Mouse (Mus musculus): ENCODE data around the gene 6430531B16Rik. TPM values are rescaled to one million over a fixed set of nuclear protein-coding genes. Genes with fewer than 3 reads are reported as not detected.

Gene 6430531B16Rik
- total and polyA plus RNA-seq, 2 experiments from 2014 or later: 0.23 TPM; not detected in 1

GRCm38 (mm10) chr7:139937138-139937537, 41.4 kb downstream of the 6430531B16Rik start:
- Histone ChIP-seq H3K4me1 (ENCODE audit: control insufficient read depth, insufficient read depth) (no peaks in the 10 kb centered on the region), H3K27me3 (ENCODE audit: control insufficient read depth, insufficient read depth, low read length) (peaks cover 19% of the 10 kb centered on the region), H3K27ac (ENCODE audit: low read depth) (no peak overlapping the region), H3K36me3 (replicated peaks; ENCODE audit: control insufficient read depth, insufficient read depth, low read length) (no peaks in the 10 kb centered on the region), H3K9me3 (replicated peaks; ENCODE audit: control insufficient read depth, low read length) (no peaks in the 10 kb centered on the region), H3K9ac (replicated peaks; ENCODE audit: low read depth, low read length) (no peak overlapping the region), H3K4me3 (ENCODE audit: low read depth, low read length) (no peak overlapping the region), H3K4me2 (ENCODE audit: low read depth, low read length) (no peak overlapping the region)
- no peak for DNase-seq (ENCODE audit: low spot score)
- ATAC-seq (ENCODE audit: insufficient read depth, low read depth): no peak
- TF ChIP-seq CTCF (IDR thresholded peaks at IDR 0.05; ENCODE audit: low read depth) (no peak), EP300 (IDR thresholded peaks at IDR 0.05; ENCODE audit: low read depth) (no peak)
- 60% methylated on average over 3 of the region's 3 CpGs for WGBS

GRCm38 (mm10) chr7:139936705-139937104, 41.9 kb downstream of the 6430531B16Rik start:
- Histone ChIP-seq H3K36me3 (replicated peaks; ENCODE audit: control insufficient read depth, insufficient read depth, low read length) (no peaks in the 10 kb centered on the region), H3K4me2 (ENCODE audit: low read depth, low read length) (no peak overlapping the region), H3K4me1 (ENCODE audit: control insufficient read depth, insufficient read depth) (no peaks in the 10 kb centered on the region), H3K9ac (replicated peaks; ENCODE audit: low read depth, low read length) (no peak overlapping the region), H3K9me3 (replicated peaks; ENCODE audit: control insufficient read depth, low read length) (no peaks in the 10 kb centered on the region), H3K4me3 (ENCODE audit: low read depth, low read length) (no peak overlapping the region), H3K27me3 (ENCODE audit: control insufficient read depth, insufficient read depth, low read length) (peaks cover 14% of the 10 kb centered on the region), H3K27ac (ENCODE audit: low read depth) (no peak overlapping the region)
- TF ChIP-seq CTCF (IDR thresholded peaks at IDR 0.05; ENCODE audit: low read depth) (no peak), EP300 (IDR thresholded peaks at IDR 0.05; ENCODE audit: low read depth) (no peak)
- 78% methylated on average over 10 of the region's 10 CpGs for WGBS
- no peak for DNase-seq (ENCODE audit: low spot score)
- ATAC-seq (ENCODE audit: insufficient read depth, low read depth): no peak

GRCm38 (mm10) chr7:139930732-139931131, 47.8 kb downstream of the 6430531B16Rik start:
- TF ChIP-seq EP300 (IDR thresholded peaks at IDR 0.05; ENCODE audit: low read depth) (no peak), CTCF (IDR thresholded peaks at IDR 0.05; ENCODE audit: low read depth) (peak; percentile 57)
- Histone ChIP-seq H3K4me2 (ENCODE audit: low read depth, low read length) (no peak overlapping the region), H3K4me3 (ENCODE audit: low read depth, low read length) (no peak overlapping the region), H3K27me3 (ENCODE audit: control insufficient read depth, insufficient read depth, low read length) (no peaks in the 10 kb centered on the region; the same call in 1 of the 2 replicates), H3K4me1 (ENCODE audit: control insufficient read depth, insufficient read depth) (no peaks in the 10 kb centered on the region), H3K27ac (ENCODE audit: low read depth) (no peak overlapping the region), H3K36me3 (replicated peaks; ENCODE audit: control insufficient read depth, insufficient read depth, low read length) (no peaks in the 10 kb centered on the region), H3K9ac (replicated peaks; ENCODE audit: low read depth, low read length) (no peak overlapping the region), H3K9me3 (replicated peaks; ENCODE audit: control insufficient read depth, low read length) (no peaks in the 10 kb centered on the region)
- WGBS: 18% methylated on average over 11 of the region's 11 CpGs
- DNase-seq (ENCODE audit: low spot score) (peak; percentile 22), ATAC-seq (ENCODE audit: insufficient read depth, low read depth) (peak; percentile 47)

MicroRNAs encoded within 50 kb of the gene (microRNA counts, 519-probe panel; counts per million panel counts)
- not detected for microRNA mmu-miR-202-3p
- 1,226 counts per million, percentile 10 among the panel's probes with 10 or more counts for microRNA mmu-miR-202-5p

Small RNAs within 50 kb of the gene (microRNA-seq; reads per million reads assigned to microRNA genes)
- gene Mir202: 0.54 reads per million
- gene Mir7062: not detected
- not detected for gene mmu-mir-7686

Other genes starting within 250 kb of the 6430531B16Rik start
- gene Adgra1, start 144.6 kb downstream of the 6430531B16Rik start, total RNA-seq (2014; rRNA removed; ENCODE audit: low replicate concordance): not detected in 2 replicates
- gene Adgra1, start 144.6 kb downstream of the 6430531B16Rik start, polyA plus RNA-seq (2015; fragmentation: Nextera tagmentation; extraction: Ambion mirVana): 0.12 TPM in 1 of 2 replicates, not detected in the other
- 0.23 TPM in 1 of 2 replicates, not detected in the other for gene Kndc1, start 84.1 kb downstream of the 6430531B16Rik start, total RNA-seq (2014; rRNA removed; ENCODE audit: low replicate concordance)
- gene Kndc1, start 84.1 kb downstream of the 6430531B16Rik start, polyA plus RNA-seq (2015; fragmentation: Nextera tagmentation; extraction: Ambion mirVana): 0.08 TPM in 1 of 2 replicates, not detected in the other
- not detected in 2 replicates for gene Utf1, start 35.0 kb downstream of the 6430531B16Rik start, total RNA-seq (2014; rRNA removed; ENCODE audit: low replicate concordance)
- gene Utf1, start 35.0 kb downstream of the 6430531B16Rik start, polyA plus RNA-seq (2015; fragmentation: Nextera tagmentation; extraction: Ambion mirVana): not detected in 2 replicates
- 5.4 and 83.4 TPM in 2 replicates for gene Adam8, start 13.8 kb upstream of the 6430531B16Rik start, total RNA-seq (2014; rRNA removed; ENCODE audit: low replicate concordance)
- 0.31 and 1.2 TPM in 2 replicates for gene Adam8, start 13.8 kb upstream of the 6430531B16Rik start, polyA plus RNA-seq (2015; fragmentation: Nextera tagmentation; extraction: Ambion mirVana)
- gene Zfp511, start 57.6 kb upstream of the 6430531B16Rik start, total RNA-seq (2014; rRNA removed; ENCODE audit: low replicate concordance): 23.6 and 44.3 TPM in 2 replicates
- gene Zfp511, start 57.6 kb upstream of the 6430531B16Rik start, polyA plus RNA-seq (2015; fragmentation: Nextera tagmentation; extraction: Ambion mirVana): 22.9 and 23.9 TPM in 2 replicates
- 28.2 and 53.1 TPM in 2 replicates for gene Tubgcp2, start 57.9 kb upstream of the 6430531B16Rik start, total RNA-seq (2014; rRNA removed; ENCODE audit: low replicate concordance)
- 21.8 and 24.5 TPM in 2 replicates for gene Tubgcp2, start 57.9 kb upstream of the 6430531B16Rik start, polyA plus RNA-seq (2015; fragmentation: Nextera tagmentation; extraction: Ambion mirVana)
- not detected in 2 replicates for gene Msx3, start 70.3 kb upstream of the 6430531B16Rik start, total RNA-seq (2014; rRNA removed; ENCODE audit: low replicate concordance)
- not detected in 2 replicates for gene Msx3, start 70.3 kb upstream of the 6430531B16Rik start, polyA plus RNA-seq (2015; fragmentation: Nextera tagmentation; extraction: Ambion mirVana)
- gene Caly, start 103.8 kb upstream of the 6430531B16Rik start, total RNA-seq (2014; rRNA removed; ENCODE audit: low replicate concordance): 1.9 and 4.1 TPM in 2 replicates
- gene Caly, start 103.8 kb upstream of the 6430531B16Rik start, polyA plus RNA-seq (2015; fragmentation: Nextera tagmentation; extraction: Ambion mirVana): 0.40 and 0.70 TPM in 2 replicates
- gene Prap1, start 114.6 kb upstream of the 6430531B16Rik start, total RNA-seq (2014; rRNA removed; ENCODE audit: low replicate concordance): not detected in 2 replicates
- 0.27 and 0.33 TPM in 2 replicates for gene Prap1, start 114.6 kb upstream of the 6430531B16Rik start, polyA plus RNA-seq (2015; fragmentation: Nextera tagmentation; extraction: Ambion mirVana)
- 64.2 and 79.4 TPM in 2 replicates for gene Fuom, start 123.7 kb upstream of the 6430531B16Rik start, total RNA-seq (2014; rRNA removed; ENCODE audit: low replicate concordance)
- 158 and 164 TPM in 2 replicates for gene Fuom, start 123.7 kb upstream of the 6430531B16Rik start, polyA plus RNA-seq (2015; fragmentation: Nextera tagmentation; extraction: Ambion mirVana)
- gene Paox, start 137.0 kb upstream of the 6430531B16Rik start, total RNA-seq (2014; rRNA removed; ENCODE audit: low replicate concordance): 8.1 and 11.8 TPM in 2 replicates
- 8.5 and 8.7 TPM in 2 replicates for gene Paox, start 137.0 kb upstream of the 6430531B16Rik start, polyA plus RNA-seq (2015; fragmentation: Nextera tagmentation; extraction: Ambion mirVana)
- gene Echs1, start 137.7 kb upstream of the 6430531B16Rik start, total RNA-seq (2014; rRNA removed; ENCODE audit: low replicate concordance): 265 and 332 TPM in 2 replicates
- gene Echs1, start 137.7 kb upstream of the 6430531B16Rik start, polyA plus RNA-seq (2015; fragmentation: Nextera tagmentation; extraction: Ambion mirVana): 344 and 349 TPM in 2 replicates
- 9.2 and 53.7 TPM in 2 replicates for gene Mtg1, start 158.8 kb upstream of the 6430531B16Rik start, total RNA-seq (2014; rRNA removed; ENCODE audit: low replicate concordance)
- 31.2 and 33.1 TPM in 2 replicates for gene Mtg1, start 158.8 kb upstream of the 6430531B16Rik start, polyA plus RNA-seq (2015; fragmentation: Nextera tagmentation; extraction: Ambion mirVana)
- gene Sprn, start 176.1 kb upstream of the 6430531B16Rik start, total RNA-seq (2014; rRNA removed; ENCODE audit: low replicate concordance): 0.61 TPM in 1 of 2 replicates, not detected in the other
- gene Sprn, start 176.1 kb upstream of the 6430531B16Rik start, polyA plus RNA-seq (2015; fragmentation: Nextera tagmentation; extraction: Ambion mirVana): 0.16 and 0.25 TPM in 2 replicates
- not detected in 2 replicates for gene Olfr522, start 186.0 kb upstream of the 6430531B16Rik start, total RNA-seq (2014; rRNA removed; ENCODE audit: low replicate concordance)
- not detected in 2 replicates for gene Olfr522, start 186.0 kb upstream of the 6430531B16Rik start, polyA plus RNA-seq (2015; fragmentation: Nextera tagmentation; extraction: Ambion mirVana)
- gene Olfr523, start 194.5 kb upstream of the 6430531B16Rik start, total RNA-seq (2014; rRNA removed; ENCODE audit: low replicate concordance): not detected in 2 replicates
- gene Olfr523, start 194.5 kb upstream of the 6430531B16Rik start, polyA plus RNA-seq (2015; fragmentation: Nextera tagmentation; extraction: Ambion mirVana): not detected in 2 replicates
- gene Olfr524, start 227.2 kb upstream of the 6430531B16Rik start, total RNA-seq (2014; rRNA removed; ENCODE audit: low replicate concordance): not detected in 2 replicates
- not detected in 2 replicates for gene Olfr524, start 227.2 kb upstream of the 6430531B16Rik start, polyA plus RNA-seq (2015; fragmentation: Nextera tagmentation; extraction: Ambion mirVana)
- 2.4 TPM in 1 of 2 replicates, not detected in the other for gene Cd163l1, start 239.5 kb upstream of the 6430531B16Rik start, total RNA-seq (2014; rRNA removed; ENCODE audit: low replicate concordance)
- gene Cd163l1, start 239.5 kb upstream of the 6430531B16Rik start, polyA plus RNA-seq (2015; fragmentation: Nextera tagmentation; extraction: Ambion mirVana): not detected in 2 replicates